Mouse (Mus musculus) kidney, adult 11 months (tissue): Measurements from ENCODE around the gene Trmt1l.
A peak's percentile ranks its signal among the peaks of the same experiment; 100 is the strongest.

ENCODE experiments used
- DNase-seq: peaks from one replicate; pipeline ENCODE4 v3.0.0; 2022

The Trmt1l gene

GRCm38 (mm10) chr1:151495635-151496285, 67.4 kb downstream of the Trmt1l start:
- no peak for DNase-seq

DNA sequence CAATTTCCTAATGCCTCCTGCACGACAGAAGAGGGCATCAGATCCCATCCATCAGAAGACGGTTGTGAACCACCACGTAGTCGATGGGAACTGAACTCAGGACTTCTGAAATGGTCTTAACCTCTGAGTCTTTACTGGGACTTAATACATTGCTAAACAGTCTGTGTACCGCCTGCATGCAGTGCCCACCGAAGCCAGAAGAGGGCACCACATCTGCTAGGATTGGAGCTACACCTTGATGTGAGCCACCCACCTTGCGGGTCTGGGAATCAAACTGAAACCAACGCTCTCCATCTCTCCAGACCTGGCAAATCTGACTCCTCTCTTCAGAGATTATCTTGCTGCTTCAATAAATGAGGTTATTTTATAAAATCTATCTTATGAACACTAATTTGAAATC, 68.7 kb downstream of the Trmt1l start:
- peak; percentile 15 for DNase-seq

GRCm38 (mm10) chr1:151497942-151498341, 69.6 kb downstream of the Trmt1l start:
- no peak for DNase-seq

DNA sequence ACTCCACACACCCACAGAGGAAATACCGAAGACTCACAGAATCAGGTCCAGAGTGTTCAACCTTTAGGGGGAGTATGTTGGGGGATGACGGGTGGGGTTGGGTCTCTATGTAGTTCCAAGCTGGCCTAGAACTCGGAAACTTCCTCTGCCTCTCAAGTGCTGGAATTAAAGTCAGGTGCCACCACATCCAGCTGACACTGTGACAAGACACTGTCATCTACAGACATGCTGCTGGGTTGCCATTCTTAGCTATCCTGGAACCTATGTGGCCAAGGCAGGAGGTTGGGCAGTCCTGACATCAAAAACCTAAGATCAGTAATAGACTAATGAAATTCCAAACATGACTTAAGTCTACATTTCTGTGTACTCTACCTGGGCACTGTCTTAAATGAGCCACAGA, 70.0 kb downstream of the Trmt1l start:
- no peak for DNase-seq

DNA sequence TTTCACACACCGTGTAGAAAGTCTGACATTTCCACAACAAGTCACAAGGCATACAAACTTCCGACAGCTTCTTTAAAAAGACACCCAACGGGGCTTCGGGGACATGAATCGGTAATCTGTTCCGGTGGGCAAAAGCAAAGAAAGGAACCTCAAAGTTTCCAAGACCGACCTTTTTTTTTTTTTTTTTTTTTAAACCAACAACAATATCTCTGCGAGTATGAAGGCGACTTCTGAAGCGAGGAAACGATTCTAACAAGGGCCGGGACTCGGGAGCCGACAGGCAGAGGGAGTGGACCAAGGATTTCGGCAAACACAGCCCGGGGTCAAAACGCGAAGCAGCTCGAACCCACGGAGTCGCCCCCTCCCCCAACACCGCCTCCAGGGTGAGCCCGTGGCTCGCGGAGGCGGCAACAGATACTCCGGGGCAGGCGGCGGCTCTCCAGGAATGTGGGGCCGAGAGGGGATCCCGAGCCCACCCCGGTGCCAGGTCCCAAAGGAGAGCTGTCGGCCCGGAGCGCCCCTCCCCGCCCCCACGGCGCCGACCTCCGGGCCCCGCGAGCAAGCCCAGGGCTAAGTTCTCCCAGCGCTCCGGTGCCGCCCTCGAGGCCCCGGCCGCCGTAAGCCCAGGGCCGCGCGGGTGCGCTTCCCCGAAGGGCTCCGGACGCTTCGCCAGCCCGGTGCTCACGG, 71.6 kb downstream of the Trmt1l start:
- peak; percentile 46 for DNase-seq

DNA sequence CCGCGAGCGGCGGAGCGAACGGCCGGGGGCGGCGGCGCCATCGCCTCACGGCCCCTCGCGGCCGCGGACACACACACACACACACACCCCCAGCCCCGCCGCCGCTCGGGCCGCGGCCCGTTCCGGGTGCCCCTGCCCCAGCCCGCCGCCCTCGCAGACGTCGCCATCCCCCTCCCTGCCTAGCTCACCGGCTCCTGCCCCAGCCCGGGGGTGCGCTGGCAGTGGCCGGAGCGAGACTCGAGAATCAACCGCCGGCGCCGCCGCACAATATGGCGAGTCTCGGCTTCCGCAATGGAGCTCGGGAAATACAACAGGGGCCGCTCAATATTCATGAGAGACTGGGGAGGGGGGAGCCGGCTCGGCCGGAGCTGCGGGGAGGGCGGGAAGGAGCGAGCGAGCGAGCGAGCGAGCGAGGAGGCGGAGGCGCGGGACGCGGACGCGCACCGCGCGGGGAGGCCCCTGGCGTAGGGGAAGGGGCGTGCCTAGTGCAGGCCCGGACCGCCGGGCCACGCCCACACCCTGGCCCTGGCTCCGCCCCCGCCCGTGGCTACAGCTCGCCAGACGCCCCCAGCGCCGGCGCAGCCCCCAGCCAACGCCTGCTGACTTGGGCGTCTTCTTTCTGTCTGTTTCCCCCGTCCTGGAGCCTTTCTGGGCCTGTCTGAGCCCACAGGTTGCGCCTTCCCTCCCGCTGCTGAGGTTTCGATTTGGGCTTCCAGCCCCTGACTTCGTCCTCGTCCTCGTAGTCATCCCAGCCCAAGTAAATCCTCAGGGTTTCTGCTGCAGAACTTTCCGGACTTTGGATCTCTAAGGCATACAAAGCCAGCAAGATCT, 72.4 kb downstream of the Trmt1l start, which contains the start of gene Rnf2:
Gene Rnf2, minus strand, starts transcription at position 425 of the 831 bp plus-strand sequence.
- peak; percentile 90 for DNase-seq
